Mouse (Mus musculus) midbrain, embryonic 16.5 days (tissue): ENCODE measurements around the gene Olfr149. TPM values are rescaled to one million over a fixed set of nuclear protein-coding genes. Genes with fewer than 3 reads are reported as not detected.
A peak's percentile ranks its signal among the peaks of the same experiment; 100 is the strongest.

Experiments used
- ATAC-seq: fragments of 200-750 bp; cut with Nextera tagmentation; 2 replicates; pipeline ENCODE4 v1.8.0; 2017; ENCODE audit warnings: moderate TSS enrichment
- H3K27ac ChIP-seq: fragments of 300-500 bp; sonication (generic); 2 replicates; pipeline ENCODE4 v1.5.1; 2014; ENCODE audit warnings: mild to moderate bottlenecking, low read length, mixed read lengths
- H3K27me3 ChIP-seq: fragments of 300-500 bp; sonication (generic); 2 replicates; pipeline ENCODE4 v1.6.1; 2014; ENCODE audit warnings: low read depth, low read length, mixed read lengths; ENCODE audit not compliant: control insufficient read depth, insufficient read depth
- H3K36me3 ChIP-seq: fragments of 300-500 bp; sonication (generic); 2 replicates; pipeline ENCODE4 v1.6.1; 2014; ENCODE audit warnings: mild to moderate bottlenecking, low read length, moderate library complexity, mixed read lengths; ENCODE audit not compliant: control insufficient read depth, insufficient read depth
- H3K4me1 ChIP-seq: fragments of 300-500 bp; sonication (generic); 2 replicates; pipeline ENCODE4 v1.6.1; 2014; ENCODE audit warnings: mild to moderate bottlenecking, low read length, mixed read lengths; ENCODE audit not compliant: control insufficient read depth, insufficient read depth
- H3K4me2 ChIP-seq: fragments of 300-500 bp; sonication (generic); 2 replicates; pipeline ENCODE4 v1.6.1; 2014; ENCODE audit warnings: mild to moderate bottlenecking, low read length, mixed read lengths
- H3K4me3 ChIP-seq: fragments of 300-500 bp; sonication (generic); 2 replicates; pipeline ENCODE4 v1.5.1; 2014; ENCODE audit warnings: low read depth, mild to moderate bottlenecking, low read length, moderate library complexity, mixed read lengths
- H3K9ac ChIP-seq: fragments of 300-500 bp; sonication (generic); 2 replicates; pipeline ENCODE4 v1.6.1; 2014; ENCODE audit warnings: low read depth, low read length, mixed read lengths
- H3K9me3 ChIP-seq: fragments of 300-500 bp; sonication (generic); replicated peaks from 2 replicates; pipeline ENCODE4 v1.6.1; 2014; ENCODE audit warnings: mild to moderate bottlenecking, low read length, mixed read lengths; ENCODE audit not compliant: control insufficient read depth, poor library complexity, severe bottlenecking
- WGBS: fragments of 180-500 bp; shearing (Covaris S2); extraction: QIAGEN DNeasy Blood & Tissue Kit; methylation state at CpG from one replicate; pipeline ENCODE4 v1.1.7; 2014; 5-methylcytosine and 5-hydroxymethylcytosine counted together
- polyA plus RNA-seq: library from polyadenylated mRNA; unstranded; fragments of >200 nt; fragmentation: Nextera tagmentation; extraction: Ambion mirVana; gene quantifications from 2 replicates; pipeline ENCODE4 v1.2.1, GENCODE M21; 2015

Olfr149 gene
- polyA plus RNA-seq, 1 experiment from 2014 or later: not detected

DNA sequence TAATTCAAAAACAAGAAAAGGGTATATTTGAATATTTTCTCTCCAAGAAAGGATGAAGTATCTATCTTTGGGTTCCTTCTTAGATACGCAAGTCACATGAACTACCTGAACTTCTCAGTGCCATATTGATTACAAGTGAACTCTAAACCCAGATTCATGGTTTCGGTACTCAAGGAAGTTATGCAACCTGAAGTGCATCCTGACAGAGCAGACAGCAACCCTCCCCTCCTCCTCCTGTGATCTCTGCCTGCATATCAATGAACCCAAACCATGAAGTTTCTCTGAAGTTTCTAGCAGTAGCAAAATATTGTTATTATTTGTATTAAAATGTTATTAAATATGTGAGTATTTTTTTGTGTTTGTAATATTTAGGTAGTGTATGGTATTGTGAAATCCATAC is 28.4 kb downstream of the Olfr149 start:
- H3K4me2 ChIP-seq: no peak overlapping the region
- no peaks in the 10 kb centered on the region for H3K27me3 ChIP-seq
- no peak overlapping the region for H3K4me3 ChIP-seq
- WGBS: 94% methylated on average over 2 of the region's 2 CpGs
- no peak overlapping the region for H3K27ac ChIP-seq
- no peaks in the 10 kb centered on the region for H3K4me1 ChIP-seq
- no peak overlapping the region for H3K9ac ChIP-seq
- no peaks in the 10 kb centered on the region for H3K36me3 ChIP-seq
- no peaks in the 10 kb centered on the region for H3K9me3 ChIP-seq
- no peak for ATAC-seq

DNA sequence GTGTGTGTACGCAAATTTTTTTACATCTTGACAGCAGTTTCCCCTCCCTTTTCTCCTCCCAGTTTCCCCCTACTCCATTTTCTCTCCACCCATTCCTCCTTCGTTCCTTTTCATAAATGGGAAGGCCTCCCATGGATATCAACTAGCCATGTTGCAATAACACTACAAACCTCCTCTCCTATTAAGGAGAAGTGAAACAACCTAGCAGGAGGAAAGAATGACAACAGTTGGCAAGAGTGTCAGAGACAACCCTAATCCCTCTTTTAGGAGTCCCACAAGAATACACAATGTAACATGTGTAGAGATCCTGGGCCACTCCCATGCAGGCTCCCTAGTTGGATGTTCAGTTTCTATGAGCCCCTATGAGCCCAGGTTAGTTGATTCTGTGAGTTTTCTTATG is 32.1 kb downstream of the Olfr149 start:
- H3K4me3 ChIP-seq: no peak overlapping the region
- no peaks in the 10 kb centered on the region for H3K36me3 ChIP-seq
- no peak overlapping the region for H3K4me2 ChIP-seq
- H3K4me1 ChIP-seq: no peaks in the 10 kb centered on the region
- ATAC-seq: no peak
- no peaks in the 10 kb centered on the region for H3K27me3 ChIP-seq
- WGBS: 81% methylated on average over 2 of the region's 2 CpGs
- no peak overlapping the region for H3K27ac ChIP-seq
- H3K9me3 ChIP-seq: no peaks in the 10 kb centered on the region
- no peak overlapping the region for H3K9ac ChIP-seq

DNA sequence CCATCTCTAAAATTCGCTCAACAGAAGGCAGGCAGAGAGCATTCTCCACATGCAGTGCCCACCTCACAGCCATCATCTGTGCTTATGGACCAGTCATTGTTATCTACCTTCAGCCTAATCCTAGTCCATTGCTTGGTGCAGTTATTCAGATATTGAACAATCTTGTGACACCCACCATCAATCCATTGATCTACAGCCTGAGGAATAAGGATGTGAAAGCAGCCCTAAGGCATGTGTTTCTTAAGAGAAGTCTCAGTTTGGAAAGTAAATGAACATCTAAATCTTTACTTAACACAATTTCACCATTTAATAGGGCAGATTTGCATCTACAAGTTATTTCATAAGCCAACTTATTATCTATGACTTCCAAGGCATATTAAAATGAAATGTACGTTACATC is 37.2 kb downstream of the Olfr149 start:
- H3K4me1 ChIP-seq: no peaks in the 10 kb centered on the region
- H3K27me3 ChIP-seq: no peaks in the 10 kb centered on the region
- H3K9me3 ChIP-seq: no peaks in the 10 kb centered on the region
- H3K36me3 ChIP-seq: no peaks in the 10 kb centered on the region
- no peak overlapping the region for H3K4me3 ChIP-seq
- H3K4me2 ChIP-seq: no peak overlapping the region
- H3K9ac ChIP-seq: no peak overlapping the region
- 81% methylated on average over 2 of the region's 2 CpGs for WGBS
- no peak overlapping the region for H3K27ac ChIP-seq
- ATAC-seq: no peak

DNA sequence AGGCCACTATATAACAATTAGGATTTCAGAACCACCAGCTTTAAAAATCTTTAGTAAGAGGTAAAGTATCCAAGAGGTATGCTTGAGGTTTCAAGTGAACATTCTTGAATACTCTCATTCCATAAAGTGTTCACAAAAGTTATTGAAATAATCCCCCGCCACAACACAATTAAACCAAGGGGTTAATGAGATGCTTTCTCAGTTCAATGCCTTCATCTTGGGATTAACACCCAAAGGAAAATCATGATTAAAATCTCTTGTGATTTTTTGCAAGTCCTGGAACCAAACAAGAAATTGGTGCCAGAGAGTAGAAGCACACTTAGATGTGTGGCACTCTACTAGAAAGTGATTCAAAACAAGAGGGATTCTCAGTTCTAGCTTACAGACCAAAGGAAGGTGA is 40.0 kb downstream of the Olfr149 start, which contains the start of gene Olfr963:
TSS of gene Olfr963 (plus strand) at position 301 of the 400 bp plus-strand sequence.
- no peaks in the 10 kb centered on the region for H3K36me3 ChIP-seq
- no peaks in the 10 kb centered on the region for H3K4me1 ChIP-seq
- no peak within 1 kb of the TSS for H3K27ac ChIP-seq
- H3K4me3 ChIP-seq: no peak within 1 kb of the TSS
- no peak within 1 kb of the TSS for H3K4me2 ChIP-seq
- 86% methylated on average over 1 of the region's 1 CpGs for WGBS
- no peaks in the 10 kb centered on the region for H3K9me3 ChIP-seq
- no peak for ATAC-seq
- no peaks in the 10 kb centered on the region for H3K27me3 ChIP-seq
- no peak within 1 kb of the TSS for H3K9ac ChIP-seq

DNA sequence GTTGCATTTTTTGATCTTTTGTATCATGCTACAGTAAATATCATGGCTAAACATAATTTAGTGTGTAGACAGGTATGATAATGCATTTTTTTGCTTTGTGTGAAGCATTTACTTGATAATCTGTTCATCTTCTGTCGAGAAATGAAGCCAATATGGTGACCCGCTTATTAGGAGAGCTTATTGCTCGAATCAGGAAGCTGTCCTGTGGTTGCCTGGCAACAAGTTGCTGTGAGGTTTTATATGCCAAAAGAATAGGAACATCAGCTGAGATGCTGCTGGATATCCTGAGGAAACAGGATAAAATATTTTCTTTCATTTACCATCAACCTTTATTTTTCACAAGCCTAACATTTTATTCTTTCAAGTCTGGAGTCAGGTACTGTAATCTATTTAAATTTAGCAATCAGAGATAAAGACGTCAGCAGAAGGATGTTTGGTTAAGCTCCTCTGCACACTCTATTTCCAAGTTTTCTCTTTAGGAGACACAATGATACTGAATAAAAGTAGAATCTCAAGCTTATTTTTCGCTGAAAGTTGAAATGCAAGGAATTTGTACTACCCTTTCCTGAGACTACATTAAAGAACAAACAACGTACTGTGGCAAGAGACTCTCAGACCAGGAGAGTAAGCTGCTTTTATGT is 52.0 kb downstream of the Olfr149 start:
- Histone ChIP-seq H3K36me3 (no peaks in the 10 kb centered on the region), H3K27me3 (no peaks in the 10 kb centered on the region), H3K4me3 (no peak overlapping the region), H3K9ac (no peak overlapping the region), H3K27ac (peak overlapping the region; percentile 71), H3K4me2 (0 out of 2 replicates have a peak overlapping the region, but pooled peaks have one; percentile 6), H3K9me3 (no peaks in the 10 kb centered on the region), H3K4me1 (peaks cover 5% of the 10 kb centered on the region)
- 39% methylated on average over 6 of the region's 6 CpGs for WGBS
- peak; percentile 91 for ATAC-seq

Other genes starting within 250 kb of the Olfr149 start
- gene Olfr955, start 235.2 kb downstream of the Olfr149 start, polyA plus RNA-seq: not detected in 2 replicates
- gene Olfr44, start 213.1 kb downstream of the Olfr149 start, polyA plus RNA-seq: not detected in 2 replicates
- not detected in 2 replicates for gene Olfr957, start 191.3 kb downstream of the Olfr149 start, polyA plus RNA-seq
- not detected in 2 replicates for gene Olfr958, start 153.1 kb downstream of the Olfr149 start, polyA plus RNA-seq
- gene Olfr959, start 131.5 kb downstream of the Olfr149 start, polyA plus RNA-seq: not detected in 2 replicates
- gene AW551984, start 102.7 kb downstream of the Olfr149 start, polyA plus RNA-seq: 215 and 253 TPM in 2 replicates
- gene Olfr148, start 96.5 kb downstream of the Olfr149 start, polyA plus RNA-seq: not detected in 2 replicates
- not detected in 2 replicates for gene Olfr960, start 85.7 kb downstream of the Olfr149 start, polyA plus RNA-seq
- gene Olfr961, start 62.0 kb downstream of the Olfr149 start, polyA plus RNA-seq: not detected in 2 replicates
- not detected in 2 replicates for gene Olfr963, start 39.9 kb downstream of the Olfr149 start, polyA plus RNA-seq
- gene Olfr965, start 4.2 kb upstream of the Olfr149 start, polyA plus RNA-seq: not detected in 2 replicates
- gene Olfr150, start 23.9 kb upstream of the Olfr149 start, polyA plus RNA-seq: not detected in 2 replicates
- gene Olfr967, start 39.1 kb upstream of the Olfr149 start, polyA plus RNA-seq: not detected in 2 replicates
- gene Olfr968, start 76.1 kb upstream of the Olfr149 start, polyA plus RNA-seq: not detected in 2 replicates
- not detected in 2 replicates for gene Olfr969, start 83.8 kb upstream of the Olfr149 start, polyA plus RNA-seq
- not detected in 2 replicates for gene Olfr970, start 101.7 kb upstream of the Olfr149 start, polyA plus RNA-seq
- gene Olfr971, start 129.8 kb upstream of the Olfr149 start, polyA plus RNA-seq: not detected in 2 replicates
- not detected in 2 replicates for gene Olfr972, start 159.3 kb upstream of the Olfr149 start, polyA plus RNA-seq
- not detected in 2 replicates for gene Olfr229, start 200.2 kb upstream of the Olfr149 start, polyA plus RNA-seq
- gene Olfr974, start 230.4 kb upstream of the Olfr149 start, polyA plus RNA-seq: not detected in 2 replicates
- not detected in 2 replicates for gene Olfr975, start 244.9 kb upstream of the Olfr149 start, polyA plus RNA-seq